Mouse (Mus musculus): ENCODE measurements around the gene Trpm5.

DNA sequence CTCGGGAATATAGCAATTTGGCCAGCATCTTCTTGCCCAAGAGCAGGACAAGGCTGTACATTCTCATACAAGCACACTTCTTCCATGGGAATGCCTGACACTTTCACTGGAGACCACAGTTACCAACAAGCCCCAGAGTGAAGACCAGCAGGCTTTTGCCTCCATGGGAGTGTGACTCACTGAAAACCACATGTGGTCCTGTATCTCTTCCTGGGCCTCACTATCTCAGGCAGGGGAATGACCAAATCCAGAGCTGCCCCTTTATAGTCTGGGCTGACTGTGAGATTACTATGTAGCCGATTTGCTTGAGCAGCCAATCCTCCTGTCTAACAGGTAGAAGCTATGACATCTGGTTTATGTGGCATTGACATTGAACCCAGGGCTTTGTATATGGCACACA, 10.7 kb downstream of the Trpm5 start:
- no peak for TF ChIP-seq CTCF (IDR thresholded peaks at IDR 0.05; ENCODE audit: extremely low read depth, insufficient read depth, insufficient read length, insufficient replicate concordance)
- no peak for TF ChIP-seq POLR2A (IDR thresholded peaks at IDR 0.05; ENCODE audit: low read depth, low read length)
